Mouse (Mus musculus) granulocyte monocyte progenitor cell, adult 5-6 weeks (primary cell): Measurements from ENCODE around the gene Slain2. TPM values are rescaled to one million over a fixed set of nuclear protein-coding genes. Genes with fewer than 3 reads are reported as not detected.
"Not testable (repeated sequence)": the region's sequence is repeated elsewhere in the genome, so short reads cannot be mapped to it uniquely, and the experiment has no call there.

Experiments
- ATAC-seq: replicated peaks from 2 replicates; pipeline ENCODE4 v1.8.0; 2016; ENCODE audit warnings: mild to moderate bottlenecking, moderate TSS enrichment, inconsistent platforms; ENCODE audit not compliant: poor library complexity, severe bottlenecking
- total RNA-seq, 2 experiments: library from RNA; stranded (forward) in 1 of 2; stranded (reverse) in 1 of 2; fragments of 200-712, 200-1000 nt in 1 of 2; fragments of >200 nt in 1 of 2; fragmentation: Nextera tagmentation in 1 of 2; gene quantifications; 2 replicates each; pipeline ENCODE4 v1.2.3; 2014 to 2017

Gene Slain2
- total RNA-seq, 2 experiments from 2014 or later, result 60.4 to 70.7 TPM

DNA sequence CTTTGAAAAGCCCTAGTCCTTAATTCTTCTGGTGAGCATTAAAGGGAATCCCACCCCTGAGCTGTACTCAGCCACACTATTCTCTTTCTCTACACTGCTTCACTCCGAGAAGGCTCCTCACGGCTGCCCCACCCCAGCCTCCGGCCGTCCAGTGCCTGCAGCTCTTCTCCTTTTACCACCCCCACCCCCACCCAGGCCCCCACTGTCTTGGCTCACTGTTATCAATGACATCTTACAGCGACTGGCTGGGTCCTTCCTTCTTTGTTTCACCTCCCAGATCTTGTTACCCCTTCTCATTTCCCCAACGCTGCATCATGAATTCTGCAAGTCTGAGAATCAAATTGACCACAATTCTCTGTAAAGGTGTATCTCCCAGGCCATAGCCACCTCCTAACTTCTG, 16.1 kb upstream of the Slain2 start:
- ATAC-seq, result peak; percentile 63

DNA sequence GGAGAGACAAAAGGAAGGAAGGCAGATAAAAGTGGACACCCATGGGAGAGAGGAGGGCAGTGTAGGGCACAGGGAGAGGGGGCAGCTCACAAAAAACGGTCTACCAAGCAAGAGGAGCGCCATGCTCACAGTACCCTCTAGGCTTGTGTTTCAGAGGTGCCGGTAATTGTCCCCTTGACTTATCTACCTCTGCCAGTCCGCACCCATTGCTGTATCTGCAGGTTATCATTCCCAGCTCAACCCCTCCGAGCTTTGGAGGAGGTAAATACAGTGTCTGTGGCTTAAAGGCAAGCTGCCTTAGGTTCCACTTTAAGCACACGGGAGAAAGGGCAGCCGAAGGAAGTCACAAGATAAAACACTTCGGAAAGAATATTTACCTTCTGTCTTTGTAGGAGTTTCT, 14.8 kb upstream of the Slain2 start:
- no peak for ATAC-seq

DNA sequence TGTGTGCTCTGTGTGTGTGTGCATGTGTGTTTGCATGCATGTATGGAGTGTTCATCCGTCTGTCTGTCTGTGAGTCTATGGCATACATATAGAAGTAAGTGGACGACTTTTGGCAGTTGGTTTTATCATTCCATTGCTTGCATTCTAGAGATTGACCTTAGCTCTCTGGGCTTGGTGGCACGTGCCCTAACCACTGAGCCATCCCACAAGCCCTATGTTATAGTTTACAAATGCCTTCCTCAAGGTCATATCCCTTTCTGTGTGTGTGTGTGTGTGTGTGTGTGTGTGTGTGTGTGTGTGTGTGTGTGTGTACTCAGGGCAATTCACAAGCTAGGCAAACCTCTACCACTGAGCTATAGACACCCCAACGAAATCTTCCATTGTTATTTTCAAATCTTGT, 12.2 kb upstream of the Slain2 start:
- ATAC-seq, result no peak

DNA sequence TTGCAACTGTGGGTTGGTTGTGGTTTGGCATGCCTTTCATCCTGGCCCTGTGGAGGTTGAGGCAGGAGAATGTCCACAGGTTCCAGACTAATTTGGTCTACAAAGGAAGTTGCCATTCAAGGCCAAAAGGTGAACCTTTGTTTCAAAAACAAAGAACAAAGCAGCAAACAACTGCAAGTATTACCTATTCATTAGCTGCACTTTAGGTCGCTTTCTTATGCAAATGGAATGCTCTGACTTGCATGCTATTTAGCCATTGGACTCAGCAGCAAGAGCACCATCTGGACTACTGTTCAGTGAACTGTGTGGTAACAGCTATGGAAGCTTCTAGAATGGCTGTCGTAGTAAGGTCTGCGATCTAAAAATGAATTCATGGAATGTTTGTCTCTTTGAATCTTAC, 11.8 kb upstream of the Slain2 start:
- no peak for ATAC-seq

DNA sequence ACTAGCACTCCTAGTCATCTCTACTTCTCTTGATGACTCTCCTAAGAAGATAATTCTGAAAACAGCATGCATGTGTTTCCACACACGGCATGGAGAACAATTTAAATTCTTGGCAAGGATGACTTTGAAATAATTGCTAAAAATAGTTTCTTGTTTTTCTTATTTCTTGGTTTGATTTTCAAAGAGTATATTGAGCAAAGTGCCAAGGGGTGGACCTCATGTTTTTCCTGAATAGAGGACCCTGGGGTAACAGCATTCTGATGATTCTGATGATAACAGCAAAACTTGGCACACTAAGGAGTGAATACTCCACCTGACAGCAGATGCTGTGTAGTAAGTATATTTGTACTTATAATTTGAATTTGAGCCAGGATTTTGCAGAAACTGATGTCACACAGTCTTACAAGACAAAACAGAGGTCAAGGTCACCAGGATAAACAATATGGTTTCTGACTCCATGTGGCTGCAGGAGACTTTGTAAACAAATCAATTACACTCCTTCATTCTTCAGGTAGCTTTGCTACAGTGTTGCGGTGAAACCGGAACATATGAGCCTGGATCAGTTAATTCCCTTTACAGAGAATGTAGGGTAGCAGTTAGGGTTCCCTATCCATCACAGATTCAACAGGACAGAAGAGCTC, 11.1 kb upstream of the Slain2 start:
- no peak for ATAC-seq

DNA sequence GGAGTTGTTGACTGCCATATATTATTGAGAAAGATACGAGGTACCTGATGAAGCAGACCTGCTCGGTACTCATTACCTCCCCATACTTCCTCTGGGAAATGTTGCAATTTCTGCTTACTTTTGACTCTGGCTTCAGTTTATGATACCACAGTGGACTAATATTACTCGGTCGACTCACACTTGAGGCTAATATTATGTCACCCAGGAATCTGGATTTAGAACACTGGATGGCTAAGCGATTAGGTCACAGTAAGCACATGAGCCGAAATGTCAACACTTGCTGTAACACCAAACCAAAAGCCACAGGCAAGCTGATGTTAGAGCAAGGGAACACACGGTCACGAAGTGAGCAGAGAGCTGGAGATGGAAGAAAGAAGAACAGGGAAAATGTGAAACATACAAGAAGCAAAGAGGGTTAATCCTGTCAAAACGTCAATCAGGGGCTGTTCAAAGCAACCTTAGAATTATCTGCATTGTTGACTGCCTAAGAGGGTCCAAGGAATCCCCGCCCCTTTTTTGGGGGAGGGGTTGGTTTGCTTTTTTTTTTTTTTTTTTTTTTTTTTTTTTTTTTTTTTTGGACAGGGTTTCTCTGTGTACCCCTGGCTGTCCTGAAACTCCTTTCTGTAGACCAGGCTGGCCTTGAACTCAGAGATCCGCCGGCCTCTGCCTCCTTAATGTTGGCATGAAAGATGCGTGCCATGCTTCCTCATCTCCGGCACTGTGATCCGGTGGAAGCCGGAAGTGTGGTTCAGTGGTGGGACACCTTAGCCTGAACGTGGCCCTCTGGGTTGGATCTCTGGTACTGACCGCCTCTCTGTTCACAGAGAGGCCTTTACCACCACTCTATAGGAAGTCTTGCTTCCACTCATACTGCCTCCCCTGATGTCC, 9.0 kb upstream of the Slain2 start:
- ATAC-seq, result peak; percentile 73

DNA sequence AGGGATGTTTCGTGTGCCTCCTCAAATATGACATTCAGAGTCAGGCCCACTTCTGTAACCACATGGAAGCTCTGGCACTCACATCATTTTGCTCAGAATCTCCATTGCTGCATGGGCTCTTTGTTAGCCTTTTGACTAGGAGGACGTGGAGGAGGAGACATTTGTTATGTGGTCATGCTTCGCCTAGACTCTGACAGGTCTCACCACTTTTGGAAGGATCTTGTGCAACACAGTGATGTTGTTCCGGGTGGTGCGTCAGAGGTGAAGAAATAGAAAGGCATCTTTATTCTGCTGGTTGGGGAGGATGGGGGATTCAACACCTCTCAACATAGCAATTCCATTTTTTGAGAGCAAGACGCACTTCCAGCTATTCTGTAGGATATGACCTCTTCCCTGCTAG, 6.7 kb upstream of the Slain2 start:
- ATAC-seq, result peak; percentile 77

DNA sequence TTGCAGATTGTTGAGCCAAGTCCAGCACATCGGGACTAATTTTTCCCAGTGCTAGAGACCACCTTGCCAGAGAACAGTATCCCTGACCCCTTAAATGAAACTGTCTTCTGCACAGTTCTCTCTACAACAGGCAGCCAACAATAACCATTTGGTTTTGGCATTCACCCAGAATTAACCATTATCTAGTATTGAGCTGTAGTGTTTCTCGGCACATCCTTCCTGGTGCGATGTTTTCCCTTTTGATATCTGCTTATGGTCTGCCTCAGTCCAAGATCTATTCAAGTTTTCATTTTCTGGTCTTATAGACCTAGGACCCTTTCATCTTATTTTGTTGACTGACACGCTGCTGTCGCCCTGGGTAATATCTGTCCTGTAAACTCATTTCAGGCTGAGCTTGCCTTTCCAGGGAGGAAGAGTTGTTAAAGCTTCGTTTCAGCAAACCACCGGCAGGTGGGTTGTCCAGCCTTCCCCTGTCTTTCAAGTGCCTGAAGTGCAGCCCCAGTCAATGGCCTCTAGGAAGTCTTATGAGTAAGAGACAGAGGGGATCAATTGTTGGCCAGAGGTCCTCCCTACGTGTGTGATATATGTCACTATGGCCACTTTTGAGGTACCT, 5.7 kb upstream of the Slain2 start:
- ATAC-seq, result no peak

DNA sequence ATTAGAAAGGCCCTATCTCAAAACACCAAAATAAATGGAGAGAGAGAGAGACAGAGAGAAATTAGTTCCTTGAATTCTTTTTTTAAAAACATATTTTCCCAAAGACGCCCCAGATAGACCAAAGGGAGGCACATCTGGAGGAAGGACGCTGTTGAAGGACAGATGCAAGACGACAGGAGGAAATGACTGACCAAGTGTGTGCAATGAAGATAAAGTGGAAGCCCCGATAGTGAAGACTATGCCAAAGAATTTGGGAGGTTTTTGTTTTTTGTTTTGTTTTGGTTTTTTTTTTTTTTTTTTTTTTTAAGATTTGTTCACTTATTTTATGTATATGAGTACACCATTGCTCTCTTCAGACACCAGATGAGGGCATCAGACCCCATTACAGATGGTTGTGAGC, 4.7 kb upstream of the Slain2 start:
- no peak for ATAC-seq

DNA sequence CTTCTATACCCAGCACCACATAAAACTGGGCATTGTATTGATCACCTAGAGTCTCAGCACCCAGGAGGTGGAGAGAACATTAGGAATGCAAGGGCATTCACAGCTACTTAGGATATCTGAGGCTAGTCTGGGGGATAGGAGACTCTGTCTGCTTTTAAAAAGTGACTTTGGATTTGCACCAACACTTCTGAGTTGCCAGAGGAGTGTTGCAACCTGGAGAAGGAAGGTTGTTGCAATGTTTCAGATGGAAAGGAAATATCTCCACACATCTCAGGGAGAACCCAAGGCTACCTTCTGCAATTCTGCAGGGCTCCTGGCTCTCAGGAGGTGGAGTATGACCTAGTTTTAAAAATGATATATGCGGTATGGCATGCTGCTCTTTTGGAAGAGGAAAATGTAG, 3.7 kb upstream of the Slain2 start:
- ATAC-seq, result peak; percentile 13; the same call in 1 of the 2 replicates

DNA sequence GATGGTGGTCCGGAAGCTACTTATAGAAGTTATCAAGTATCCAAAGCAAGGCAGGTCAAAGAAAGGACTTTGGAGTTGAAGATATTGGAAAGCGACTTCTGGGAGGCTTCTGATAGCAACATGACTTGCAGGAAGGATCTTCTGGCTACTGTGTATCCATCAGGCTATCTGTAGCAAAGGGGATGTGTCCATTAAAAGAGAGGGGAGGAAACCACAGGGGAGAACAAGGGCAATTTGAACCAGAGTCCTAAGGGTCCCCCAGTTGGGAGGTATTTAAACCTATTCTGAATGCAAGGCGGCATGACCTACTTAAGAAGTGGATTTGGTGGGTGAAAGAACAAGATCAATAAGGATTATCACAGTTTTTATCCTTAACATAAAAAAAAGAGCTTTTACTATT, 2.8 kb upstream of the Slain2 start:
- no peak for ATAC-seq

DNA sequence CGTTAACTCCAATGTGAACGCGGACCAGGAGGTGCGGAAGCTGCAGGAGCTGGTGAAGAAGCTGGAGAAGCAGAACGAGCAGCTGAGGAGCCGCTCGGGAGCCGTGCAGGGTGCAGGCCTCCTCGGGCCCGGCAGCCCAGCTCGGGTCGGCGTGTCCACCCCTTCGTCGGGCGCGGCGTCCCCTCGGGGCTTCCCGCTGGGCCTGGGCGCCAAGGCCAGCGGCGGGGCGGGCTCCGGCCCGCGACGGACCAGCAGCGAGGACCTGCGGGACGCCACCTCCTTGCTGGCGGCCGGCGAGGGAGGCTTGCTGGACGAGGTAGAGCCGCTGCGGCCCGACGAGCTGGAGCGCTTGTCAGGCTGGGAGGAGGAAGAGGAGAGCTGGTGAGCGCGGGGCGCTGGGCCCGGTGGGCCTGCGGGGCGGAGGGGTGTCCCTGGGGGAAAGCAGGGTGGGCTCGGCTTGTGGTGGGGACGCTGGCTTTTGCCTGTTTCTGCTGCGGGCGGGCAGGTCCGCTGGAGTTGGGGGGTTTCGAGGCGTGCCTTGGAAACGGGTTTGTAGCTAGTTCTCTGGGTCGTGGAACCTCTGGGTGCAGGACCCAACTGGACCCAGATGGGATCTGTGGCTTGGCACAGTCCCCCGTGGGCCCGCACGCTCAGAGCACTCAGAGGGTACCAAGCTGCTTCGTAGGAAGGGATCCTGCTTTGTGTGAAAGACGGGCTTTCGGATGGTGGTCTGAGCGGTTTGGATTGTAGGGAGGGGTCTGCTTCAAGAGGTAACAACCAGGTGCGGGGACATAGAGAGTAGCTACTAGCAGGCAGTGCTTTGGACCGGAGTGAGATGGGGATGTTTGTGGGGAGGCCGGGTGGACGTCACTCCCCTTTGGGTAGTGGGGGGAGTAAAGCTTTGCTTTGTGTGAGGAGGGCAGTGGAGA, 793 bp downstream of the Slain2 start:
- ATAC-seq, result no peak

DNA sequence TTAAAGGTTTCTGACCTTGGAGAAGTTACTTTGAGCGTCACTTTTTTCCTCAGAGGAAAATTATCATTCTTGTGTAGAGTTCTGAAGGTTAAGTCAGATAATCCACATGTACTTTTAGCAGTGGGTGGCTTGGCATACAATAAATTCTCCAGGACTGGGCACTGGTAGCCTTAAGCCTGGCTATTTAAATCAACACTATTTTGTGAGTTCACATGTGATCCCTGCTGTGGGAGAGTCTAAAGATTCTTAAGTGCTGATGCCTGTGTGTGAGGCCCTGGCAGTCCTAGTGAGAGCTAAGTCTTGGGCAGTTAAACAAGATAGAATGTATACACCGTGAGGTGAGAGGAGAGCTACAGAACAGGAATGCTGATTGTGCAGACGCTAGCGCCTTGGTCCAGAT, 1.9 kb downstream of the Slain2 start:
- no peak for ATAC-seq

DNA sequence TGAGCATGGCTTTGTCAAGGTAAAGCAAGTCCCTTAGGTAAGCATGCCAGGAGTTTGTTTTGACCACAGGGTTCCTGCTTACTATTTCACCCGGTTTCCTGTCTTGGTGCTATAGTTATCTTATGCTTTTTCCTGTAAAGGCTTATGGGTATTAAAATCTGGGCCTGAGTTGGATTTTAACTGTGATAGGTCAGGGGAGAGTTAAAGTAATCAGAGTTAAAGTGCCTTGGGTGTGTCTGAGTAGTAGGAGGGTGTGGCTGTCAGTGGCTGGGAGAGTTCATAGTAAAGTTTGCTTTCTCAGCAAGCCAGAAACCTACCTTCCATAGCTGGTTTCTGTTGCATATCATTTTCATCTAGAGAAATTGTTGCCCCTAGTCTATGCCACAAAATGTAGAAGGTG, 2.7 kb downstream of the Slain2 start:
- ATAC-seq, result no peak

DNA sequence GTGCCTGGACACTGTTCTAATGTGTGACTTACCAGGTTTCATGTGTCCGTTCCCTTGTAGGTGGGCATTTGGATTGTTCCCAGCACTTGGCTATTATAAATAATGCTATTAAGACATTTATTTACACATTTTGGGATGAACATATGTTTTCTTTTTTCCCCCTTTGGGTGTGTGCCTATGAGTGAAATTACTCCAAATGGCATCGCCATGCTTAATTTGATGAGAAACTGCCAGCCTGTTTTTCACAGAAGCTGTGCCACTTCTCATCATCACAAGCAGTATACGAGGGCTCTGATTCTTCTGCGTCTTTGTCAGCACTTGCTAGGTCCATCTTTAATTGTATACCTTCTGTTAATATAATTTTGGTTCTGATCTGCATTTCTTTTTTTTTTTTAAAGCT, 6.3 kb downstream of the Slain2 start:
- ATAC-seq, result no peak

DNA sequence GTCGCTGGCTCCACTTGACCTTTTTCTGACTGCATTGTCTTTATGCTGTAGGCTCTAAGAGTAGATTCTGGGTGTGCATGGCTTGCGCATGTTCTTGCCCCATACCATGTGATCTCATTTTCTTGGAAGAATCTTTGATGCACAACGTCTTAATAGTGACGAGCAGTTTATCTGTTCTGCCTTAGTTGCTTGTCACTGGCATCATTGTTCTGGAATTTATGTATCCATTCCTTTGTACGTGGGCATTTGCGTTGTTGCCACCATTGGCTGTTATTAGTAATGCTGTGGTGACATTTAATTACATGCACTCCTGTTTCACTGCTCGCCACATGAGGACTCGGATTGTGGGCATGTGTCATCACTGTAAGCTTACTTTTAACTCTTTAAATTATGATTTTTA, 7.1 kb downstream of the Slain2 start:
- no peak for ATAC-seq

DNA sequence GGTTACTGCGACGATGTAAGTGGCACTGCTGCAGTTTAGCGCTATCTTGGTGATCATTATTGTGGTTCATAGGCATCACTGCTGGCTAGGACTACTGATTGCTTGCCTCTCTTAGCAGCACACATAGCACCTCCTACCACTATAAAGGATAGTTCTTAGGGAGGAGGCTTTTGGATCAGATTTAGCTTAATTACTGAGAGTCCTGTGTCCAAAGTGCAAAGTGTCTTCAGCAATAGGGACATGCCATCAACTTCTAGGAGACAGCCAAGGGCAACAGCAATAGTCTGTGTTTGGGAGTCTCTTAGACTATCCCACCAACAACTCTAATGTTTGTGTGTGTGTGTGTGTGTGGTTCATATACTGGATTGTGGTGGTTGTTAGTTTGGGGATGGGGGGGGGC, 8.7 kb downstream of the Slain2 start:
- ATAC-seq, result no peak

DNA sequence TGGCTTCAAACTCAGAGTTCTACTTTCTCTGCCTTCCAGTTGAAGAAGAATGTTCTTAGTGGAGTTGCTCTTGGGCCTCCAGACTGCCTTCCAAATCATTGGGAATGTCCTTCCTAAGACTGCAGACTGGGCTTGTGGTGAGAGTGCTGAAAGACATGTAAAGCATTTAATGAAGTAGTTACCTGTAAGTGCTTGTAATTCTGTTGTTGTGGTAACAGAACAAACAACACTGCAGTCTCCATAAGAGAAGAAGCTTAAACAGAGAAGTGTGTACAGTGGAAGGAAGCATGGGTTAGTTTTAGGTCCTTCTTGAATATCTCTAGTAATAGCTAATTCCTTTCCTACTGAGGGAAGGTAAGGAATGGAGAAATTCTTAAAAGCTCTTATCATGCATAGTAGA, 13.0 kb downstream of the Slain2 start:
- ATAC-seq, result no peak

DNA sequence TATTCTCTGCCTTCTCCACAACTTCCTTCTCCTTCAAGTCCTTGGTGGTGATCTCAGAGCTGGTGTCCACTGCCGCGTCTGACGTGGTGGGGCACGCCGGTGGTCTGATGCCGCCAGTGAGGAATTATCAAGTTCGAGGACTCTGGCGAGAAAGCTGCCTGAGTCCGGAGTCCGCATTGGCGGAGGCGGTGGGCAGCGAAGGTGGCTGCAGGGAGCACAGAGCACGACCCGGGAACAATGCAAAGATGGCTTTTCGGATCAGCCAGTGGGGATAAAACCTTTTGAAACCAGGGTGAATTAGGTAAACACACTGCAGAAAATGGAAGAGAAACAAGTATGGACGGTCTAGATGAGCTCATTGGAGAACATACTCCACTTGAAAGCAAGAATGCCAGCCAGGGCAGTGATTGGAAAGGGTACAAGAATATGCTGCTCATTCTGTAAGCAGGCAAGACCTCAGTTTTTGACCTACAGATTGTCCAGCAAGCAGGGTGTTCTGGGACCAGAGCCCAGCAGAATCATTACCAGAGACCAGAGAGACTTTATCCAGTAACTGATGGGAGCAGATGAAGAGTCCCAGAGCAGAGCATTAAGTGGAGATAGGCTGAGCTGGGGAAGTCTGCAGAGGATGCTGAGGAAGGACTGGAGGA, 19.0 kb downstream of the Slain2 start:
- no peak for ATAC-seq

DNA sequence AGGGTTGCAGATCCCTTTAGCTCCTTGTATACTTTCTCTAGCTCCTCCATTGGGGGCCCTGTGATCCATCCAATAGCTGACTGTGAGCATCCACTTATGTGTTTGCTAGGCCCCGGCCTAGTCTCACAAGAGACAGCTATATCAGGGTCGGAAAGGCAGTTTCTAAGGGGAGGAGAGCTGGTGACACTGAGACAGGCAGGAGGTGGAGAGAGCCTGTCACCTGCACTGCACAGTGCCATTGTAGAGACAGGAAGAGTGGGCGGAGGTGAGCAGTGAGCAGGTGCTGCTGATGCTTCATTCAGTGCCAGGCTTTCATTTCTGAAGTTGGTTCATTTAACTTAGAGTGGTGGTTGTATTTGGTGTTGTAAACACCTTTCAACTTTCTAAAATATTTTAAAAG, 24.3 kb downstream of the Slain2 start:
- not testable (repeated sequence) for ATAC-seq
